Mouse (Mus musculus) activated CD4-positive, CD25-positive, alpha-beta regulatory T cell, adult 4 months (primary cell): ENCODE measurements around the gene Rnf167. TPM values are rescaled to one million over a fixed set of nuclear protein-coding genes. Genes with fewer than 3 reads are reported as not detected.
A peak's percentile ranks its signal among the peaks of the same experiment; 100 is the strongest.

Source experiments
- ATAC-seq: one replicate; pipeline ENCODE4 v1.8.0; 2017
- polyA plus RNA-seq, 2 experiments: library from polyadenylated mRNA; unstranded; fragments of 100-300 nt; shearing (Covaris generic); gene quantifications; one replicate each; pipeline ENCODE4 v1.2.1; 2017

Gene Rnf167
- polyA plus RNA-seq, 2 experiments from 2014 or later: 281 to 288 TPM

- no peak for ATAC-seq
These were observed 8.7 kb upstream of the Rnf167 start for GRCm38 (mm10) chr11:70638293-70638692.

GRCm38 (mm10) chr11:70638714-70639278, 8.2 kb upstream of the Rnf167 start, which contains the start of gene Gp1ba:
Gene Gp1ba (plus strand): TSS chr11:70639122.
- no peak for ATAC-seq

DNA sequence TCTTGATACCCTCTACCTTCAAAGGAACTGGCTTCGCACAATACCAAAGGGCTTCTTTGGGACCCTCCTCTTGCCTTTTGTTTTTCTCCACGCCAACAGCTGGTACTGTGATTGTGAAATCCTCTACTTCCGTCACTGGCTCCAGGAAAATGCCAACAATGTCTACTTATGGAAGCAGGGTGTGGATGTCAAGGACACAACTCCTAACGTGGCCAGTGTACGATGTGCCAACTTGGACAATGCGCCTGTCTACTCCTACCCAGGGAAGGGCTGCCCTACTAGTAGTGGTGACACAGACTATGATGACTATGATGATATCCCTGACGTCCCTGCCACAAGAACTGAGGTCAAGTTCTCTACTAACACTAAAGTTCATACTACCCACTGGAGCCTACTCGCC, 7.1 kb upstream of the Rnf167 start:
- no peak for ATAC-seq

DNA sequence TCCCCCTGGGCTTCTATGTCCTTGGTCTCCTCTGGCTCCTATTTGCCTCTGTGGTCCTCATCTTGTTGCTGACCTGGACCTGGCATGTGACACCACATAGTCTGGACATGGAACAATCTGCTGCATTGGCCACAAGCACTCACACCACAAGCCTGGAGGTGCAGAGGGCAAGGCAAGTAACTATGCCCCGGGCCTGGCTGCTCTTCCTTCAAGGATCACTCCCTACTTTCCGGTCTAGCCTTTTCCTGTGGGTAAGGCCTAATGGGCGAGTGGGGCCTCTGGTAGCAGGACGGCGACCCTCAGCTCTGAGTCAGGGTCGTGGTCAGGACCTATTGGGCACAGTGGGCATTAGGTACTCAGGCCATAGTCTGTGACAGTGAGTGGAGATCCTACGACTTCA, 5.8 kb upstream of the Rnf167 start:
- no peak for ATAC-seq

DNA sequence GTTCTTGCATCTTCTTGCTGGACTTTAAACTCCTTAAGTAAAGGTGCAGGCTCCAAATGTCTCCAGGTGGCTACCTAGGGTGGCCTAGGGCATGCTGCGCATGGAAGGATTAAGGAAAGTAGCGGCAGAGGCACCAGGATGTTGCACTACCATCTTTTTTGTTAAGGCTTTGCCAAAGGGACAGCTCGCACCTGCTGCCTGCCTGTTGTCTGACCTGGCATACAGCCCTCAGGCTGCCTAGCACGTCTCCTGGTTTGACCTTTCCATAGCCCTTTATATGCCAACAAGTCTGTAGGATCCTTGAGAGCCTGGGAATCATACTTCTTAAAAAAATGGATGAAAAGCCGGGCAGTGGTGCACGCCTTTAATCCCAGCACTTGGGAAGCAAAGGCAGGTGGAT, 4.0 kb upstream of the Rnf167 start:
- no peak for ATAC-seq

DNA sequence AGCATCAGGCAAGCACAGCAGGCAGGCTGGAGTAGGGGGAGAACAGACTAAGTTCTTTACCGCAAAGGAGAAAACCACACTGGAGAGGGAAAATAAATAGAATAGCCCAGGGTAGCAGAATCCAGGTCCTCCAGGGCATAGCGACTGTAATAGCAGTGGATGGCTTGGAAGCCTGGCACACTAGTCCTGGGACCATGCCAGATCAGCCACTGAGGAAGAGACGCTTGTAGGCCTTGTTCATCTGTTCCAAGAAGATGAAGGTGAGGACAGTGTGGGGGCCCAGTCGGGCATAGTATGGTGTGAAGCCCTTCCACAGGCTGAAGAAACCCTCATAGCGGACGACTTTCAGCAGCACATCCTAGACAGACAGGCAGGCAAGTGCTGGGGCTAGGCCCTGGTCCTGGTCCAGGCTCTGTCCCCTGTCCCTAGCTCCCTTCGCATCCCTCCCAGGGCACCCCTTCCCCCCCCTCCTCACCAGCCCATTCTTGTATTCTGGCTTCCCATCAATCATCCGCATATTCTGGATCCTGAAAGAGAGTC, 2.4 kb upstream of the Rnf167 start:
- ATAC-seq: no peak

DNA sequence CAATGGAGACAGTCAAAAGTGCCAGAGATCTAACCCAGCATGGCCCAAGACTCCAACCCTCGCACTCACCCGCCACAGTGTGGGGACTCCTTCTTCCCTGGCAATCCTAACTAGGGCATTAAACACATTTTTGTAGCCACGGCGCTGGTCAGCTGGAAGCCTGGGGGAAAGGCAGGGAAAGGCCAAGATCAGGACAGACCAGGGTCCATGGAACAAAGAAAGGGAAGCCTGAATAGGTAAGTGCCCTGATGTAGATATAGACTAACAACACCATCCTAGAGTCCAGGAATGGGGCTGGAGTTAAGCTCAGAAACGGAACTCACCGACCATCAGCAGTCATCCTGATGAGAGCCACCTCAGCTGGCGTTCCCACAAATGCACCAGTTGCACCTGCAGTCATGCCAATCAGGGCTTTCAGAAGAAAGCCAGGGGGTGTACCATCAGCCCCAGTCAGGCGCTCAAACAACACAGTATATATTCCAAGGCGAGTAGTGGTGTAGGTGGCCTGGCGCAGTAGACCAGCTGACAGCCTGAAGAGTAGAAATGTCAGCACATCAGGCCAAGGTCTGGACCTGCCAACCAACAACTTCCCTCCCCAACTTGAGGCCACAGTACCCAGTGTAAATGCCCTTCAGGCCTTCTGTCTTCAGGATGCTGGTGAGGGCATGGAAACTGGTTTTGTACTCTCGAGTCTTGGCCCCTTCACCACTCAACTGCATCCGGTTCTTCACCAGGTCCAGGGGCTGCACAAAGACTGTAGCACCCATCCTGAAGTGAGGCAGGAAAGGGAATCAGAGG, 1.4 kb upstream of the Rnf167 start:
- ATAC-seq: no peak

GRCm38 (mm10) chr11:70646259-70646555, 828 bp upstream of the Rnf167 start:
- no peak for ATAC-seq

DNA sequence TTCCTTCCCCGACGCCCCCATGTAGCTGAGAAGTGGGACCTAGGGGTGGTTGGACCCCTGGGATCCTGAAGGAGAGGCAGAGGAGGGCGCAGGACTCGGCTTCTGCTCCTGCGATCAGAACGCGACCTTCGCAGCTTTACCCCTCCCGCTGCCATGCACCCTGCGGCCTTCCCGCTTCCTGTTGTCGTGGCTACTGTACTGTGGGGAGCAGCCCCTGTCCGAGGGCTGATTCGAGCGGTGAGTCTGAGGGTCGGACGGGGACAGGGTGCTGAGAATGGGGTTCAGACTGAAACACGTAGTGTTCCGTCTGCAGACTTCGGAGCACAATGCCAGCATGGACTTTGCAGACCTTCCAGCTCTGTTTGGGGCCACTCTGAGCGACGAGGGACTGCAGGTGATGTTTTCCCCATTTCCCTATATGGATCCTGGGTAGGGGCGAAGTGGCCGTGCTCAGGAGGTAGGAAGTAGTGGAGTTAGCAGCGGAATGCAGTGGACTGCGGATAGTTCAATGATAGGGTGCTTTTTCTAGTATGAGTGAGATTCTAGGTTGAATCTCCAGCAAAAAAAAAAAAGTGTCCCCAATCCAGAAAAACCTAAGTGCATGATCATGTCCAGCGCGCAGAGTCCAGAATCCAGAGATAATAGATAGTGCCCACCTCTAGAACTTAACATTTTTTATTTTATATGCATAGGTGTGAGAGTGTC, 833 bp downstream of the Rnf167 start:
- ATAC-seq: no peak

GRCm38 (mm10) chr11:70648512-70648911, 1.5 kb downstream of the Rnf167 start:
- no peak for ATAC-seq

GRCm38 (mm10) chr11:70649185-70649734, 2.2 kb downstream of the Rnf167 start:
- ATAC-seq: no peak

DNA sequence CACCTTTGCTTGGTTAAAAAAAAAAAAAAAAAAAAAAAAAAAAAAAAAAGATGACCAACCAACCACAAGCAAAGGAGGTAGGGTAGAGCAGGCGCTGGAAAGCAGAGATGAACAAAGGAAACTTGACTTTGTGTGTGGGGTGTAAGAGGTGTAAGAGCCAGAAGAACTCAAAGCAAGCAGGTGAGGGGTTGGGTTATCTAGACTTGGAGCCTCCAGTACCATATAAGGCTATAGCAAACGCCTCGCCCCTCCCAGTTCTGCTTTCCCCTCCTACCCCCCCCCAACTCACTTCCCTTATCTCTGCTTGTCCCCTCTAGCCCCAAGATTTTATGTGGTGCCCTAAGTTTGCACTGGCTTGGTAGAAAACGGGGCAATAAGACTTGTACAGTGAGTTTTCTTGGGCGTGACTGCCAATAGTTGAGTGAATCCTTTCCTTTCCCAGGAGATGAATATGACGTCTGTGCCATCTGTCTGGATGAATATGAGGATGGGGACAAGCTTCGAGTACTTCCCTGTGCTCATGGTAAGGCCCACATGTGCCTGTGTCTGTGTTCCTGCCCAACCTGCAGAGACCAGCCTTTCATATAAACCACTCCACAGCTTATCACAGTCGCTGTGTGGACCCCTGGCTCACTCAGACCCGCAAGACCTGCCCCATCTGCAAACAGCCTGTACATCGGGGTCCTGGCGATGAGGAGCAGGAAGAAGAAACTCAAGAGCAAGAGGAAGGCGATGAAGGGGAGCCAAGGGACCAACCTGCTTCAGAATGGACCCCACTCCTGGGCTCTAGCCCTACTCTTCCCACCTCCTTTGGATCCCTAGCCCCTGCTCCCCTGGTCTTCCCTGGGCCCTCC, 3.5 kb downstream of the Rnf167 start:
- peak; percentile 41 for ATAC-seq

DNA sequence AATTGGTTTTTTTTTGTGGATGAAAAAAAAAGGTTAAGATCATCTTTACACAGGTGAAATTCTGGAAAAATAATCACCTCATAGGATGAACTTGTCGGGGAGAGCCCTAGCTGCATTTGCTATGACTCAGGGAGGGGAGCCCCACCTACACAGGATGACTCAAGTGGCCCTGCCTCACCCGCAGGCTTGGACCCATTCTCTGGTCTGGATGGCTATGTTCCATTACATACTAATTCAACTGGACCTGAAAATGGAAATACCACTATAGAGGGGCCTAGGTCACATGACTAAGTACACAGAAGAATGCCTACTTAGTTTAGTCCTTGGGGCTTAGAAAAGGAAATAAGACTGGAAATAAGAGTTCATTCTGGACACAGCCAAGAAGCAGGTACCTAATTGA, 4.4 kb downstream of the Rnf167 start:
- ATAC-seq: no peak

GRCm38 (mm10) chr11:70652029-70652883, 5.2 kb downstream of the Rnf167 start:
- ATAC-seq: no peak

- no peak for ATAC-seq
These were observed 5.9 kb downstream of the Rnf167 start for GRCm38 (mm10) chr11:70652884-70653344.

DNA sequence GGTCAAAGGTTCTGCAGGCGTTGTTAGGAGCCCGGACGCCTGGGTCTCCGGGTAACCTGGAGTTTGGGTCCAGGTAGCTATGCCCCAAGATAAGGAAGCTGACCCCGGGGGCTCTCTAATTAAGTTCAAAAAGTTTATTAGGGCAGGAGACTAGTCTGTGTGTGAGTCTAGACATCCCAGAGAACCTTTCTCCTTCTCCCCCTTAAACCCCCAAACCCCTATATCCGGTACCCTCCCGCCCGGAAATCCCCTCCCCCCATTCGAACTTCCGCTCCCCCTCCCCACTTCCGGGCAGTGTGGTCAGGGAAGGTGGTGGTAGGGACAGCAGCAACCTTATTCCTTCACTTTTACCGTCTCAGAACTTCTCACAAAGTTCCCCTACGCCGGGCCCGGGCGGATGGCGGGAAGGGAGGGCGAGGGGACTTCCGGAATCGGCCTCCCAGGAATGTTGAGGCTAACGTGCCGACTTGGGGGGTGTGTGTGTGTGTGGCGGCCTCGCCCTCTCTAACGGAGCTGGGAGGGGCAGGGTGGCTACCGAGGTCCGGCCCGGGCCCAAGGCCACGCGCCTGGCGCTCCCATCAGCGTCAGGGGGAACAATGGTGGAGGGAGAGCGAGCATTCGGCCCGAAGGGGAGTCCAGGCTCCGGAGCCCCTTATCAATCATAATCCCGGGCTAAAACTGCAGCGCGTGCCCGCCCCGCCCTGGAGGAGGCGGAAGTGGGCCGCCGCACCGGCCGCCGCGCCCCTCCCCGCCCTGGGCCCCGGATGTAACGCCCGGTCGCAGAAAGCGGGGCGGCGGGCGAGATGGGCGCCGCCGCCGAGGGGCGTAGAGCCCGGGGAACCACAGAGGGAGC, 6.5 kb downstream of the Rnf167 start:
- peak; percentile 24 for ATAC-seq

GRCm38 (mm10) chr11:70654198-70654922, 7.3 kb downstream of the Rnf167 start, which contains the start of gene Pfn1:
Gene Pfn1 (minus strand): TSS chr11:70654644.
- peak; percentile 13 for ATAC-seq

DNA sequence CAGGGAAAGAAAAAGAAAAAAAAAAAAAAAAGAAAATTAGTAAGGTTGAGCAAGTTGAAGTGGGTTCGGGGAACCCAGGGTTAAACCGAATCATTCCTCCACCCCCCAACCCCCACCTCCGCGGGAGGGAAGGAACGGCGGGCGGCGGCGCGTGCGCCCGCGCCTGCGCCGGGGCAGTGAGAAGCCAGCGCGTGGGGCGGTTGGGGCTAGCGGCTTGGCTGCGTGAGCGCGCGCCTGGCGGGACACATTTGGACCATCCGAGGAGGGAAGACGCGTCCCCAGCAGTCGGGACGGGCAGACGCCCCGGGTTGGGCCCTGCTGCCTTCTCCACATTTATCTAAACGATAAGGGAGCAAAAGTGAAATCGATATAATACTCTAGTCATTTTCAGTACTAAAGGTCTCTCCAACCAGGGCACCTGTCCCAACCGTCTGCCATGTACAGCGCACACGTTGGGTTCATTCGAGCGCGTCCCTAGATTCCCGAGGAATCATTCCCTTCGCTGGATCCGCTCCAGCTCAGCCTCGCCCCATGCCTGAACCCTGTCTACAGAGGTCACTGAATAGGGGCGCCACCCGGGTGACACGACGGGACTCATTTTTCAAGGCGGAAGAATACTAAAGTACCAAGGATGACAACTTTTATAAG, 8.0 kb downstream of the Rnf167 start:
- no peak for ATAC-seq
